Mouse (Mus musculus) right cerebral cortex, postnatal 10 days (tissue): ENCODE data around the gene Sipa1l2.
"Not testable (repeated sequence)": the region's sequence is repeated elsewhere in the genome, so short reads cannot be mapped to it uniquely, and the experiment has no call there.

Source experiments
- DNase-seq, 2 experiments: peaks; one replicate each; pipeline ENCODE4 v3.0.0; 2021; ENCODE audit warnings: low spot score in 2 of 2

Sipa1l2 gene

DNA sequence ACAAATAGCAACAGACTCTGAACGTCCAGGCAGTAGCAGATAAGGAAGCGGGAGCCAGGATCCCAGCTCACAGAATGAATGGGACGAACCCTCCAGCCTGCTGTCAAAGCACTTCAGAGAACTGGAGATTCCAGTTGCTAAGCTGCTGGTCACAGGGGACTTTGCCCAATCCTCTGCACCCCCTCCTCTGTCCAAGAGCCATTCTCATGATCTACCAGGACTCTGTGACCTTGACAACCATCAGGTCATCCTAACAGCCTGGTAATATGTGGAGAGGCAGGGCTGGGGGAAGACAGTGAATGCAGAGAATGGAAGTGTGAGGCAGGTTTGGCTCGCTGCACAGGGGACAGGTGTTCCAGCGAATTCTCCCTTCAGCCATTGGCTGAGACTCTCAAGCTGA, 163.2 kb downstream of the Sipa1l2 start:
- no peak for DNase-seq

DNA sequence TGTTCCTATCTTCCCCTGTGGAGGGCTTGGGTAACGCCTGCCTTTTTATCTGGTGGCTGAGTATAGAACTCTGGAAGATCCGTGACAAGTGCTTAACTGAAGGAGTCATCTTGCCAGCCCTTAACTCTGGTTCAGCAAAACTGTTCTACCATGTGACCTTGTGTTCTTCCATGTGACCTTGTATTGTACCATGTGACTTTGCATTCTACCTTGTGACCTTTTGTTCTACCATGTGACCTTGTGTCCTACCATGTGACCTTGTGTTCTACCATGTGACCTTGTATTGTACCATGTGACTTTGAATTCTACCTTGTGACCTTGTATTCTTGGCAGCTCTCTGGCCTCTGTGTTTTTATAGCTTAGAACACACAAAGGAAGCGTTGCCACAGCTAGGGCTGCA, 168.3 kb downstream of the Sipa1l2 start:
- no peak for DNase-seq

DNA sequence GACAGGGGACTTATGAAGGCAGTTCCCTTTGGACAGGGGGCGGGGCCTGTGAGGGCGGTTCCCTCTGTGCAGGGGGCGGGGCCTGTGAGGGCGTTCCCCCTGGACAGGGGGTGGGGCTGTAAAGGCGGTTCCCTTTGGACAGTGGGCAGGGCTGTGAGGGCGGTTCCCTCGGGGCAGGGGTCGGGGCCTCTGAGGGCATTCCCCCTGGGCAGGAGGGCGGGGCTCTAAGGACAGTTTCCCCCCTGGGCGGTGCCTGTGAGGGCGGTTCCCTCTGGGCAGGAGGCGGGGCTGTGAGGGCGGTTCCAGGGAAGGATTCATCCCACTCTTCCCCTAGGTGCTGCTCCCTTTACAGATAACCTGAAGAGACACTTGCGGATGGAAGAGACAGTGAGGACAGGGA, 171.6 kb downstream of the Sipa1l2 start:
- DNase-seq = no peak

DNA sequence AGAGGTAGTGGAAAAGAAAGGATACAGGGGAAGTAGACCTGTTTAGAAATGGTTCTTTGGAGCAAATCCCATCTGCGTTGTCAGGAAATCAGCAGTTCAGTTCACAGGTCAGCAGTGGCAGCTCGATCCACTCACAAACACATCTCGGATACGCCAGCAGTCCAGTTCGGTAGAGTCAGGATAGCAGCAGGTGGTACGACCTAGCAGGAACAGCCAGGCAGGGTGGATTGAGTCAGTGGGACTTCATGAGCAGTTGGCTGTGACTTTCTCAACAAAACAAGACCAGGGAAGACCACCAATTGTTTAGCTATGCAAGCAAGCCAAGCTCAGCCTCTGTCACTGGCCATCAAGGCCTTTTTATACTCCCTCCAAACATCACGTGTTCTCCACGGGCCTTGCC, 173.9 kb downstream of the Sipa1l2 start:
- not testable (repeated sequence) for DNase-seq

DNA sequence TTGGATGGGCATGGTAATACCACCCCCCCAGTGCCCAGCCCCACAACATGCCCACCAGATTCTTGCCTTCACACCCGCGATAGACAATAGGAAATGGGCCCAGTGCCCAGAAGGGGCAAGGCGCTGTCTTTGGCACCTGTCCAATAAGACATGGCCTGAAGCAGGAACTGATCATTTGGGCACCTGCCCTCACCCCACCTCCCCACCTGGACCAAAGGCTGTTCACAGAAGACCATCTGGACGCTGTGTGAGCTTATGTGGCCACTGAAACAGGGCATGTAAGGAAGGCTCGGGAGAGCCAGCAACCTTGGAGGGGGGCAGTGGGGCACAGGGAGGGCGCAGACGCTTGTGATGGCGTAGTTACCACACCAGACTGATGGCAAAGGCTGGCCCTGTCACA, 174.6 kb downstream of the Sipa1l2 start:
- DNase-seq = no peak

DNA sequence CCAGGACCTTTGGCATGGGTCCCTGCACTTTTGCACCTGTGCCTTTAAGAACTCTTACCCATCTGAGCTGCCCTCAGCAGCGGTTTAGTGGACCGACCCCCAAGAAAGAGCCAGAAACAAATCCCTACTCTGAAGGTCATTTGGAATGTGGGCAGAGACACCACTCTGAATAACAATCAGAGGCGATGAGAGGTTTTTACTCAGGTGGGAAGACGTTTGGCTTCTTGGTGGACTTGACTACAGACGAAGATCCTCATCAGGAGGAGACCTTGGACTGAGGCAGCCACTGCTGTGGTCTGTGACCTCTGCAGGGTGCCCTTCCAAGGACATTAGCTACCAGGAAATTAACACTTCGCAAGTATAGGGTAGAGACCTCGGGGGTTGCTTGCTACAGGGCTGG, 177.9 kb downstream of the Sipa1l2 start:
- no peak for DNase-seq

DNA sequence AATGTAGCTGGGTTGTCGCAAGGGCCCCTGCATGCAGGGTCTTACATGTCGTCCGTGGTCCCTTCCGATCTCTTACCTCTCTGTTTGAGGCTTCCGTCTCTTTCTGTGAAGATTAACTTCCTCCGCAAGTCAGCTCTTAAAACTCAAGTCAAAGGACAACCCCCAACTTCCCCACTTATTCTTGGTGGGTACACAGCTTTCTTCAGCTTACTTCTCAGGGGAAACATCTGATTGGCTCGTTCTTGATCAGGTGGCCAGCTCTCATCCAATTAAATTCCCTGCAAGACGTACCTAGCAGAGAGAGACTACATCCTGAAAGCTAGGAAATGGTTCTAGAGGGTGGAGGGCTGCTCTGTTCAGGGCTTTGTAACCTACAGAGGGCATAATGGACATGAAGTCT, 178.3 kb downstream of the Sipa1l2 start:
- no peak for DNase-seq

DNA sequence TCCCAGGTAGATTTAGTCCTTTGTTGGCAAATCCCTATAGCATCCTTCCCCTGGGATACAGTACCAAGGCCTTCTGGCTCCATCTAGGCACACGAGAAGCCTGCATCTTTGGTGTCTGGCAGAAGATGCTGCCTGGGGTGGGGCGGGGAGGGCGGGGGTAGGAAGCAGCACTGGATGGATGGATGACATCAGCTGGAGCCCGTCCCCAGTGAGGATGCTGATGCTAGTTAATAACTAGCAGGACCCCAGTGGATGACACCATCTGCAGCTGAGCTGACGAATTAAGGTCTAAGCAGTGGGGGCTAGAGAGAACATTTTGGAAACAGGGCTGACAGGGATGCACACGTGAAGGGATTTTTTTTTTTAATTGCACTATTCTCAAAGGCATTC, 179.1 kb downstream of the Sipa1l2 start:
- peak in 1 of 2 experiments; percentile 44 for DNase-seq

DNA sequence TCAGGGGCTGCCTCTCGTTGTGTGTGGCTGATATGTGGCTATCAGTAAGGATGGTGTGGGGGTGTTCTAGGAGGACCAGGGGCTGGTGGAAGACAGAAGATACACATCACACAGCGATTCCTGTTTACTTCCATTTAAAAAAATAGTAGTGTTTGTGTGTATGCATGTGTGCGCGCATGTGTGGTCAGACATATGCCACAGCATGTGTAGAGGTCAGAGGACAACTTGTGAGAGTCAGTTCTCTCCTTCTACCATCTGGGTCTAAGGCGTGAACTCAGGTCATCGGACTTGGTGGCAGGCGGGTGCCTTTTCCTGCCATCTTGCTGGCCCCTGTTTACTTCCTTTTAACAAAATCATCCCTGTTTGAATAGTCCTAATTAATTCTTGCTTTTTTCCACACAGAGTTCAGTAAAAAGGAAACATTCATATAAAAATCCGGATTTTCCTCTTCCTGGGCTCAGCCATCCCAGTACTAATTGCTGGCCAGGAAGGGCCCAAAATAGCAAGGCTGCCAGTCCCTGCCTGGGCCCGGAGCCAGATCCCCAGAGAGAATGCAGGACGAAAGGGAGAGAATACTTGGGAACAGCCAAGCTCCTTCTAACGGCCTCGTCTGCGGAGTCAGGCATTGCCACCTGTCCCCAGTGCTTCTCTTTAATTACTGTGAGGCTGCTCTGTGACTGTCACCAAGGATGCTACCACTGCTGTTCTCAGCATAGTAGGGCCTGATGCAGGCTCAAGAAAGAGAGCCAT, 179.7 kb downstream of the Sipa1l2 start:
- peak; percentile 94 for DNase-seq

DNA sequence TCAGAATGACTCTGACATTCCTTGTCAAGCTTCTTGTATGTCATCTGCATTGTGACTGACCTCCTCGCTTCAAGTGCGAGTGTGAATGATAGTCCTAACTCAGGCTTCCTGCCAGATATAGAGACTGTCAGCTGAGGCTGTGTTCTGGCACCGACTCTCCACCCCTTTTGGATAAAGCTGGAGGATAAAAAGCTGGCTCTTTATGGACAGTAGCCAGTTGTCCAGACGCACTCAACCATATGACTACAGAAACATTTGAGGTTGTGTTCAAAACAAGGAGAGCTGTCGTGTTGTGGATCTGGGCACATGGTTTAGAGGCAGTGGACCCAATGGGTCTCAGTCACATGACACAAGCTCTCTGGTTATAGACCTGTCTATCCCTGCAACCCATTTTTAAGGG, 180.3 kb downstream of the Sipa1l2 start:
- DNase-seq = peak; percentile 75 to 86

DNA sequence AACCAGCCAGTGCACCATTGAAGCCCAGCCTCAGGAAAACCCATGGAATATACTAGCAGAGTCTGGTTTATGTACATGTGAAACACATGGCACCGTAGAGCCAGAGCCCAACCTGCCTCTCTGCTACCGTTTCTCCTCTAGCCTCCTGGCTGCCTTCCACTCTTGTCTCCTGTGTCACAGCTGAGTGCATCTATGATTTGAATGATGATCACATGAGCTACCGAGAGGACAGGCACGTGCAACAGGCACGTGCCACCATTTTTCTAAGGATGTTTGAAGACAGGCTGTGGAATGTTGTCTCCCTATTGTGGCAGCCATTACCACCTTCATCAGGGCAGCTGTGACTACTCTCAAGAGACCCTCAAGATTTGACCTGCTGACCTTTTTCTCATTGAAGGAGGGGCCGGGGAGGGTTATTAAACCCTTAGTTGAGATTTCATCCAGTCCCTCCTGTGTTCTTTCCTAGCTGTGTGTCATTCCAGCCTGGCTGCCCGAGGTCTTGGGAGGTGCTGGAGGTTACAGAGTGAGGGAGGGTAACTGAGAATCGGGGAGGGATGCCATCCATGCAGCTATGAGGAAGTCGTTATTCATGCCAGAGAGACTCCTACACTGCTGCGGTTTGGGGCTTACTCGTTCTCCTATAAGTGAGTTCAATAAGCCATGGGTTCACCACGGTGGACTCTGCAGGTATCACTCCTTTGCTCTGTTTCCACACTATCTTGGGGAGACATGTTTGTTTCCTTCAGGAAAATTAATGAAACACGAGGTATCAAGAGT, 181.0 kb downstream of the Sipa1l2 start:
- no peak for DNase-seq

DNA sequence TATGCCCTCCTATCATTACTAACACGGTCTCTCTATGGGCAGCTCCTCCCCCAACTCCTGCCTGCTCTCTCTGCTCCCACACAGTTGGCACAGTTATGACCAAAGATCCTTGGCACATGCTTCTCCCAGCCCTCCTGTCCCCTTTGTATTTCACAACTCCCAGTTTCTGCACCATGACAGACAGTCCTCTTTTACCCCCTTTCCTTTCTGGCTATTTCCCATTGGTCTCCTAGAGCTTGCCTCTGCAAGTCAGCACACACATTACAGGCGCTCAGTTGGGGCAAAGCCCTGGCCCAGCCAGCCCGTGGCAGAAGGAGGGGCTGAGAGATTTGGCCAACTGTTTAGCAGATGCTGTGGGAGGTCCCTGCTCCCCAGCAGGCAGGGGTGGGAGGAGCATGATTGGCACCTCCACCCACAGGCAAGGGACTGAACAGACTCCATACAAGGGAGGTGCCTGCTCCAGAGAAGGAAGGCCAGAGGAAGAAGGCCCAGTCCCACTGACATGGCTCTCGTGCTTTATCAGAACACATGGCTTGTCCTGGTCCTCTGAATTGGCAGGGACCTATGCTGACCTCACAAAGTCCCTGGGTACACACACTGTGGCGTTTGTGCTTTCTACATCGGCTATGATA, 184.0 kb downstream of the Sipa1l2 start:
- DNase-seq = peak; percentile 68 to 79

DNA sequence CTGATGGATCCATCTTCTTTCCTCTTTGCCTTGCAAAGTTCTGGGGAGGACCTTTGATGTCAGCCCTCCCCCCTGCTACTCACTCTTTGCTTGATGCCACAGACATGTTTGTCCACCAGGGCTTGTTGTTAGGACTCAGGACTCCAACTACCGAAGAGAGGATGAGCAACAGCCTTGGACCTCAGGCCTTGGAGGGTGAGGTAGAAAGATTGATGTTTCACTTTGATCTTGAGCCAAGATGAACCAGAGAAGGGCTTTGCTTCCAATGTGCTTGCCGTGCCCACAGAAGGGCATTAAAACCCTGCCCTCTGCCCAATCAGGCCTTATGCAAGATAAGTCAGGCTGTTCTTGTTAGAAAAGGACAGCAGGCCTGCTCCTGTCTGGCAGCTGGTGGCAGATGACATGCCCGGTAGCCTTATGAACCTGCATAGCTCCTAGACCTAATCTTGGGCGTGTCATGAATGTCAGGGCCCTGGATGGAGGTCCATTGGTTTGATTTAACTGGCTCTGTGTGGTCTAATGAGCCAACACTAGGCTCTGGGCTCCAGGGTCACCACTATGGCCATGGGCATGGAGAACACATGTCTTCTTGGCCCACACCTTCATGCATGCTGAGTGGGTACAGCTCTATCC, 184.9 kb downstream of the Sipa1l2 start:
- no peak for DNase-seq

DNA sequence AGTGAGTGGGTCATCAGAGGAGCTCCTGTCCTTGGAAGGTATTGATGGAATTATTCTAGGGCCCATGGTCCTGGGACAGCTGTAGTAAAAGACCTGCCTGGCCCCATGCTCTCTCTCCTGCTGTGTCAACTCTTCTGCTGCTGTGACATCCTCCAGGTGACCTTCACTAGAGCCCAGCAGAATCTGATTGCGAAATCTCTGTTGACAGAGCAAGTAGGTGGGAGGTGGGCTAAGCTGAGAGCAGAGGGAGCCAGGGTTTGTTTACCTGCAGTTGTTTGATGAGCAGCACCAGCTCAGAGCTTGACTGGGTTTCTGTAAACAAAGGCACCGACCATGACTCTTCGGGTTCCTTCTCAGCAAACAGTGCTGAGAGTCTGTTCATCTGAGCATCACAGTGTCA, 187.9 kb downstream of the Sipa1l2 start:
- DNase-seq = no peak

DNA sequence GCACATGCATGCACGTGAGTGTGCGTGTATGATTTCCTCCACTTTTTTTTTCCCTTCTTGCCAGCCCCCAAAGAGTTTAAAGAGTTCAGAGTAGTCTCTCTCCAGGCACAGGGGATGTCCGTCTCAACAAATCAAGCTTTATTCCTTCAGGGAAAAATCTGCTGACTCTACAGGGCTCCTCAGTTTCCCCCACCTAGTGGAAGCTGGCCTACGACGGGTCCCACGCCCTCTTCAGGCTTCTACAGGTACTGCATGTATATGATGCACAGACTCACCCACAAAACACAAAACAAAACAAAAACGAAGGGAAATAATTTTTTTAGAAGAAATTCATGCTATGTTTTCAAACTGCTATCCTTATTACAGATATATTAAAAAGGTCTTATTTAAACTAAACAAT, 189.7 kb downstream of the Sipa1l2 start:
- DNase-seq = no peak

DNA sequence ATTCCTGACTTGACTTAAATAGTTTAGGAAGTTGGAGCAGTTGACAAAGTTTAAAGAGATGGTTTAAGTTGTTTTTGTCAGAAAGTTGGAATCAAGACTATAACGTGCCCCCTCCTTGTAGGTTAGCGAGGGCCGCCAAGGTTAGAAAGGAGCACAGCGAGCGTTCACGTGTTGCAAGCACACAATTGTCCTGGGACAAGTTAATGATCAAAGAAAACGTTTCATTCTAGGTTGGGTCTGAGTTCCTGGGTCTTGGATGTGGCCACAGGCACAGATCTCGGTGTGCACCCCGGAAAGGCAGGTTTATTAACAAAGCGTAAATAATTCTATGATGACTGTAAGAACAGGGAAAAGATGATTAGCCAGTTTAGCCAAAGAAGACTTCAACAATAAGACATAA, 190.5 kb downstream of the Sipa1l2 start:
- DNase-seq = no peak

DNA sequence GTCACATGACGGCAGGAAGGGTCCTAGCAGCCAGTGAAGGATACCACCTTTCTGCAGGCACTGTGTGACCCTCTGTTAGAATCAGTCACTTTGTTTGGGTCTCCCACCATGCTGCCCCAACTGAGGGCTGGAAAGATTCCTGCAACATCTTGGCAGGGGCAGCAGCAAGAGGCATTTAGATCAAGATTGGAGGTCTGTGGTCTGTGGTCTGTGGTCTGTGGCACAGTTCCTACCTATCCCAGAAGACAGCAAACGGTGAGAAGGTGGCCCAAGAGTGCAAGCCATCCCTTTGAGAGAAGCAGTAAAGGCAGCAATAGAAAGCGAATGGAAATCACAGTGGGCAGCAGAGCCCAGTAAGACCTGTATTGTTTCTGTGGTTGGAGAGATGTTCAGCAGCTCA, 191.9 kb downstream of the Sipa1l2 start:
- DNase-seq = no peak

DNA sequence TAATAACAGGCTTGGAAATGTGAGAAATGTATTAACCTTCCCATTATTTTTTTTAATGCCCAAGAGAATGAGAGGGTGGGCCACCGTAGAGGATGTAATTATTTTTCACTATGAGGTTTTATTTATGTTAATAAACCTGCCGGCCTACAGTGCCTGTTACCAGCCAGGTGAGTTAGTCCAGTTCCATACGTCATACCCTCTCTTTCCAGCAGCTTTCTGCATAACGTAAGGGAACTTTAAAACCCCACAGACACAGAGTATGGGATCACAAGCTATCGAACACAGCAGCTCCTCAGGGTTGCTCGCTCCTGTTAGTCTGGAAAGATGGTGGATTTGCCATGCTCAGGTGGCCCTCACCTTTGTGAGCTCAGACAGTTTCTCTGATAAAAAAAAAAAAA, 193.2 kb downstream of the Sipa1l2 start:
- no peak for DNase-seq

DNA sequence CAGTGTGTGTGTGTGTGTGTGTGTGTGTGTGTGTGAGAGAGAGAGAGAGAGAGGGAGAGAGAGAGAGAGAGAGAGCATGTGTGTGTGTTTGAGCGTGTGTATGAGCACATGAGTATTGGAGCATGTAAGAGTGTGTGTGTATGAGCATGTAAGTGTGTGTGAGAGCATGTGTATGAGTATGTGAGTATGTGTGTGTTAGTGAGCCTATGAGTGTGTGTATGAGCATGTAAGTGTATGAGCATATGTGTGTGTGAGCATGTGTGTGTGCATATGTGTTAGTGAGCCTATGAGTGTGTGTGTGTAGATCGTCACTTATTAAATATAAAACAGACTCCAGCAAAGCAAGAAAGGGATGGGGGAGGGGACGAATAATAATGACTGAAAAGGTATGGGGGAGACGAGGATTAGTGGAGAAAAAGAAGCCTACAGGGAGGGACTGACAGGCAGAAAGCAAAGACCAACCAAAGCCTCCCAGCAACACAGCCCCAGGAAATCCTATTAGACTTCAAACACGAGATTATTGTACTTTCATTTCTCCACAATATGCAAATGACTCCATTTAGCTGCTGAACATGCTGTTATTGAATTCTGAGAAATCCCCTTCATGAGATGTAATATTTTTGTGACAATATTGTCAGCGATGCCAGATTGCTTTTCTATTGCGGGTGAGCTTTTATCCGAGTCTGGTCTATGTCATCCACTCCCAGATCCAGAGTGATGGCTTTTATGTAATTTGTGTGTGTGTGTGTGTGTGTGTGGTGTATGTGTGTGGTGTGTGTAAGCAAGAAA, 193.8 kb downstream of the Sipa1l2 start:
- DNase-seq = no peak

DNA sequence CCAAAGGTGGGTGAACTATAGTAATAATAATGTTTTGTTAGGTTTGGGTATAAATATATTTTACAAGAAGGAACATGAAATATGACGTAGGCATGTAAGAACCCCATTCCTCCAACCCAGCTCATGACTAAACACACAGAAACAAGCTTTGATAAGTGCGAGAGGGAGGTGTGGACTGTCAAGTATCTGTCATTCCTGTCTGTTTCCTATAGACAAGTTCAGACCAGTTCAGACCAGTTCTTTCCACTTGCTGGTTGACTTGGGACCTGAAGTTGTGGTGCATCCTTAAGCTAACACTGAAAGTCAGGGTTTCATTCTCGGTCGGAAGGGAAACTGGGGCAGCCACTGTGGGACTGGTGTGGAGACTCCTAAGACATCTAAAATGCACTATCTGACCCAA, 197.0 kb downstream of the Sipa1l2 start:
- no peak for DNase-seq

DNA sequence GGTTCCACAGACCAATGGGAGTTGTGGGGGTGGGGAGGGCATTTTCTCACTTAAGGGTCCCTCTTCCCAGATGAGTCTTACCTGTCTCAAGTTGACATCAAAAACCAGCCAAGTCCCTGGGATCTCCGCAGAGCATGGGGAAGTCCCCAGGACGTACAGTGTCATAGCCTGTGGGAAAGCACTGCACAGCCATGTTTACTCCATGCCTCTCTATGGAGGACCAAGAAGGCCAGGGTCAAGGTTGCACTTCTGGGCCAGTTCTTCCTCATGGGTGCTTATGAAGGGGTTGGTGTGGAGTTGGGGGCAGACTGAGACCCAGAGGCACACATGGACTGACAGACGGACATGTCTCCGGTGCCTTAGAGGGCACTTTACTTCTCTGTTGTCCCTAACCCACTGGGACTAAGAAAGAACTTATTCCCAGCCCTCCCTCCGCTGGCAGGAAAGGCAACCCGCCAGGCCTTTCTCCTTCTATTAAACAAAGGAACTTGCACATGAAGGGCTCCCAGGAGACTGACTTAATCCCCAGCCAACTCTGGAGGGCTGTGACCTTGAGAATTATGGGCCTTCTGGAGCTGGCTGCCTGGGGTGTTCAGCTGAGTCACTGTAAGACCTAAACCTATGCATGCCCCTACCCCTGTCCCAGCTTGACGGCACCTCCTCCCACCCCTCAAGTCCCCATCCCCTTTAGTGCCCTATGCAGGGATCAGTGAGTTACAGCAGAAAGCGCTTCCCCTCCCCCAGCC, 199.9 kb downstream of the Sipa1l2 start:
- DNase-seq = no peak
